Mouse (Mus musculus): ENCODE data around the gene Mapk1ip1l.

The Mapk1ip1l gene

DNA sequence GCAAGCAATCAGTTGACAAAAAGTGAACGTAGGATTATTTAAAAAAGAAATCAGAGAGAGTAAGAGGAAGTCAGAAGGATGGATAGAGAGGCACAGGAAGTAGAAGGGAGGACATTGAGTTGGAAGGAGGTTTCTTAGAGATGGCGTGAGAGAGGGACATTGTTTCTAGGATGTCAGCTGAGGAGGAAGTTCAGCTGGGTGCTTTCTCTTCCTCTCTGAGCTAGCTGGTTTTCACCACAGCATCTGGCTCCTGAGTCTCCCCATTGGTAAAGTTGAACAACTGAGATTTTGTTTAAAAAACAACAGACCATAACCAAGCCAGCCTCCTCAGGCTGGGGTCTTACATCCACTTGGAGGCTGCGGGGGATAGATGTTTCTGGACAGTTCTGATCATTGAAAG is 61.5 kb downstream of the Mapk1ip1l start:
- no peak for DNase-seq (ENCODE audit: inconsistent ontology term)

DNA sequence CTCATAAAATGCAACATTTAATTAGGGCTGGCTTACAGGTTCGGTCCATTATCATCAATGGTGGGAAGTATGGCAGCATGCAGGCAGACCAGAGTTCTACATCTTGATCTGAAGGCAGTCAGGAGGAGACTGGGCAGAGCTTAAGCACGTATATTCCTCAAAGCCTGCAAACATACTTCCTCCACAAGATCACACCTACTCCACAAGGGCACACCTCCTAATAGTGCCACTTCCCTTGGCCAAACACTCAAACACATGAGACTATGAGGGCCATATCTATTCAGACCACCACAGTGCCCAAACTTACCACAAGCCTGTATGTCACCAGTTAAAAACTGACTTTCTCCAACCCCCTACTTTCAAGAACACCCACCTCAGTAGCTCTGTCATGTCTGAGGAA is 63.4 kb downstream of the Mapk1ip1l start:
- no peak for DNase-seq (ENCODE audit: inconsistent ontology term)

DNA sequence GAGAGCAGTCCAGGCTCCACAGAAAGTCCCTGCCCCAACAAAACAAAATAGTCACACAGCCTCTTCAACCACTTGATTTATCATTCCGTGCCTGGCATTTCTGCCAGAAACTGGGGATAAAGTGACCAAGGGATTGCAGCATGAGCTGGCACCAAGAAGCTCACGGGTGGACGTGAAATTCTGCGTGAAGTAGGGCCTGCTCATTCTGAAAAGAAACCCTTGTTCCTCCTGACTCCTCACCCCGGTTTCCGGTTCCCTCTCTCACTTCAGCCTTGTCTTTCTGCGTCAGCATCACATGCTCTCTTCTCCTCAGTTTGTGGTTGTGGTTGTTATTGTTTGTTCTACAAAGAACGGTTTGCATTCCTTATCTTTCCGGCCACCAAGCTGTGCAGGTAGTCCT is 63.8 kb downstream of the Mapk1ip1l start:
- DNase-seq (ENCODE audit: inconsistent ontology term) = peak; percentile 31

DNA sequence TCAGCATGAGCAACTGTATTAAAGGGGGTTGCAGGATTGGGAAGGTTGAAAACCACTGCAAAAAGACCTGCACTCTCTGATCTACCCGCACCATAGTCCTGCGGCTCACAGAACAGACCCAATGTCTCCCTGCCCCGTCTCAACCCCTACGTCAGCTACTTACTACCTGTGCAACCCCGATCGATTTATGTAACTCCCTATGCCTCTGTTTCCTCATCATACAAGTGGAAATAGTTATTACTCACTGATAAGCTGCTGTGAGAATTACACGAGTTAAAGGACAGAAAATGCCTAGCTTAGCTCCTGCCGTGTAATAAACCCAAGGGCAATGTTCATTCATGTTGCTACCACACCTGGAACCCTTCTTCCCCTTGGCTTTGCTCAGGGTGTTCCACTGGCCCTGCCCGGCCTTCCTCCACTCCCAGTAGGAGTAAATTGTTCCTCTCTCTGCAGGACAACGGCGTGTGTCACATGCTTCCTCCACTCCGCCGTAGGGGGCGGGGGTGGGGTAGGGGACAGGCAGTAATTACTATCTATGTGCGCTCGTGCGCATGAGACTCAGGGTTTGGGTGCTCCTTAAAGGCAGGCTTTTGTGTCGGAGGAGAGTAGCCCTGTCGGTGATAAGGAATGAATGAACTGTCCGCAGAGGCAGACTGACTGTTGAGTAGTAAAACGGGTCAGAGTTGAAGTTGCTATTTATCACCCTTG is 66.8 kb downstream of the Mapk1ip1l start:
- no peak for DNase-seq (ENCODE audit: inconsistent ontology term)

DNA sequence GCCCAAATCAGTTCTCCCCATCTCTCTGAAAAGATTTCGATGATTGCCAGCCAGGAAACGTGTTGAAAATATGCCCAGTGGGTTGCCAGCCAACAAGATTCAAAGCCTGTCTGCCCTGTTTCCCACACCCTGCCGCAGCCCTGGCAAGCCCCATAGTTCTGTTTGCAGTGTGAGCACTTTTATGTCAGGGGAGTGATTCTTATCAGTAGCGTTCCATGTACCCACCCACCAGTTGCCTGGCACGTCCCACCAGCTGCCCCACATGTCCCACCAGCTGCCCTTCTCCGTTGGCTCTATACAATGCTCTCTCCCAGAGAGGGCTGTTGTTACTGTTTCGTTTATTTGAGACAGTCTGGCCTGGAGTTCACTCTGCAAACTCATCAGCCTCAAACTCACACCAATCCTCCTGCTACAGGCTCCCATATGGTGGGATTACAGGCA is 68.8 kb downstream of the Mapk1ip1l start:
- peak; percentile 82 for DNase-seq (ENCODE audit: inconsistent ontology term)

DNA sequence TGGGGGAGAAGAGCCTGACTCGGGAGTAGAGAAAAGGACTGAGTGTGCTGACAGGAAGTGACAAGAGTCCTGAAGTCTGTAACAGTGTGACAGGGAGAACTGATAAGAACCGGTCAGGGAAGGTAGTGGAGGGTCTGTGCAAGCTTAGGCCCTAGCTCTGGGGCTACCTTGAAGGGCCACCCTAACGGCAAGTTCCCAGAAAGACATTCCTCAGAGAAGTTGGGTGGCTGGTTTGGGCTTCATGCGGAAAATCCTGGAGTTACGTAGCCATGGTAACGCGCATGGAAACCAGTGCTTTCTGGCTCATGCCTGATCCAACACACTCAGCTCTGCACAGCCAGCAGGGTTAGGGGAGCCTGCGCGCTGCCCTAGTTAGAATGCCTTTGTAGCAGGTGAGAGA is 69.4 kb downstream of the Mapk1ip1l start, which contains the start of gene Lgals3:
Gene Lgals3 (plus strand): TSS at position 291 of the 400 bp plus-strand sequence.
- DNase-seq (ENCODE audit: inconsistent ontology term) = peak; percentile 81

DNA sequence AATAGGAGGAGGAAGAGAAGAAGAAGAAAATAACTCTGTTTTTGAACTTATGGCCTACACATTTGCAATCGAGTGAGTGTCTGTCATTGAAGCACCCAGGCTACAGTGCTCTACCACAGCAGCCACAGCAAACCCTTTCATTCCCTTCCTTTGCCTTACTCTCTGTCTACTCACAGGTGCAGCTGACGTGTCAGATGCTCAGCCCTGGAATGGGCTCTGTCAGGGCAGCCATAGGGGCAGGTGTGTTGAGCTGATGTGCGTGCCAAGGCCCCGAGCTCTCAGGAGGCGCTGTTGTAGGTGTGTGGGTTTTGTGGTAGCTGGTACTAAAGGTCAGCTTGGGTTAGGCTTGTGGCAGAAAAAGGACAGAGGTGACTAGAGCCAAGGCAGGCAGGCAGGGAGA is 71.7 kb downstream of the Mapk1ip1l start:
- DNase-seq (ENCODE audit: inconsistent ontology term) = no peak

DNA sequence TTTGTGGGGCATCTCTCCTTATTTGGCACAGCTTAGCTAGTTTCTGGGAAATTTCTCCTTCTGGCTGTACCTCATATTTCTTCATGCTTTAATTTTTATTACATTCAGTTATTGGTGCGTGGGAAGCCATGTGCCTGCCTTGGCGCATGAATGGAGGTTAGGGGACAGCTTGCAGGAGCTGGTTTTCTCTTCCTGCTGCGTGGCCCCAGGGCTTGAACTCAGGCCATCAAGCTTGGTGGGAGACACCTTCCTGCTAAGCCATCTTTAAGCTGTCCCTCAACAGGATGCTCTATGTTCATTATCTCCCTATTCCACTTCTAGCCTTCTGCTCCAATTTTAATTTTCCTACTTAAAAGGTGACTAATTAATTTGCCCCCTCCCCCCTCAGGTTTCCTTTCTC is 72.7 kb downstream of the Mapk1ip1l start:
- no peak for DNase-seq (ENCODE audit: inconsistent ontology term)

DNA sequence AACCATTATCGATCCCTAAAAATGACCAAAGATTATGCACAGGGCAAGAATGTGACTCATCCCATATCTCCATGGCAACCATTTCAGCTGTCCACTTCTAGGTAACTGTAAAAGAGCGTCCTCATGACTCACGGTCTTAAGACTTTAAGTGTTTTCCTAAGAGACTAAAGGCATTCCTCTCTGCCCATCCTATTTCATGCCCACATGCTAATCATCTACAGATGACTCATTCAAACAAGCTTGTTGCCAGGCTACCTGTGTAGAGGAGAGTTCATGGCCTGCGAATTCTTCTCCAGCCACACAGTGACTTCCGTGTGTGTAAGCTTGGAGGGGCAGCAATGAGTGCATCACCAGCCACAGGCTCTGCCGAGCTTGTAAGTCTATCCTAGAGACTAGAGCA is 73.6 kb downstream of the Mapk1ip1l start:
- DNase-seq (ENCODE audit: inconsistent ontology term) = peak; percentile 83

Measured in Muller cell, postnatal 12 days (primary cell).